Mouse (Mus musculus) E14TG2a.4 (cell line): Measurements from ENCODE around the gene Adra2b.

Source experiments
- CTCF ChIP-seq: conservative IDR thresholded peaks from 2 replicates; pipeline ENCODE4 v1.5.1; 2014; ENCODE audit warnings: low read length
- NANOG ChIP-seq: IDR thresholded peaks from 2 replicates; pipeline ENCODE4 v1.6.1; 2014; ENCODE audit warnings: borderline replicate concordance, low read length, mixed read lengths

GRCm38 (mm10) chr2:127398738-127399137 is 35.7 kb downstream of the Adra2b start:
- TF ChIP-seq CTCF, result no peak
- TF ChIP-seq NANOG, result no peak
